Mouse (Mus musculus): ENCODE results near the gene Necap1. TPM values are rescaled to one million over a fixed set of nuclear protein-coding genes. Genes with fewer than 3 reads are reported as not detected.

Gene Necap1
- 112 and 122 TPM in 2 replicates for polyA plus RNA-seq (2015; fragmentation: Nextera tagmentation; extraction: Ambion mirVana)

- Histone ChIP-seq H3K27me3 (no peaks in the 10 kb centered on the region), H3K4me3 (peak within 1 kb of the TSS; percentile 95), H3K4me1 (peaks cover 18% of the 10 kb centered on the region), H3K36me3 (peaks cover 11% of the 10 kb centered on the region; the same call in 1 of the 2 replicates), H3K9me3 (no peaks in the 10 kb centered on the region), H3K9ac (replicated peaks) (peak within 1 kb of the TSS; percentile 95), H3K4me2 (replicated peaks) (peak within 1 kb of the TSS; percentile 52), H3K27ac (replicated peaks) (peak within 1 kb of the TSS; percentile 95)
- ATAC-seq (replicated peaks): peak; percentile 97
- 6% methylated on average over 43 of the region's 43 CpGs for WGBS
Observed at GRCm38 (mm10) chr6:122873871-122874719, at the start of gene Necap1. Gene Necap1, plus strand, starts transcription at chr6:122874474.

GRCm38 (mm10) chr6:122825166-122825565 lies 49.1 kb upstream of the Necap1 start:
- Histone ChIP-seq H3K36me3 (peaks cover 4% of the 10 kb centered on the region; the same call in 1 of the 2 replicates), H3K4me2 (replicated peaks) (no peak overlapping the region), H3K4me1 (peaks cover 43% of the 10 kb centered on the region), H3K9ac (replicated peaks) (no peak overlapping the region), H3K27me3 (no peaks in the 10 kb centered on the region), H3K27ac (replicated peaks) (no peak overlapping the region), H3K9me3 (no peaks in the 10 kb centered on the region), H3K4me3 (no peak overlapping the region)
- no peak for ATAC-seq (replicated peaks)
- WGBS: 95% methylated on average over 9 of the region's 9 CpGs

- ATAC-seq (replicated peaks): peak; percentile 65
- peaks cover 4% of the 10 kb centered on the region; the same call in 1 of the 2 replicates for H3K36me3 ChIP-seq
- no peaks in the 10 kb centered on the region for H3K27me3 ChIP-seq
- H3K9me3 ChIP-seq: no peaks in the 10 kb centered on the region
- peak overlapping the region; percentile 37 for H3K9ac ChIP-seq (replicated peaks)
- H3K4me1 ChIP-seq: peaks cover 34% of the 10 kb centered on the region
- no peak overlapping the region for H3K27ac ChIP-seq (replicated peaks)
- H3K4me2 ChIP-seq (replicated peaks): peak overlapping the region; percentile 53
- H3K4me3 ChIP-seq: peak overlapping the region; percentile 35
- WGBS: 4% methylated on average over 29 of the region's 29 CpGs
Observed at GRCm38 (mm10) chr6:122825923-122826742, 48.1 kb upstream of the Necap1 start.

- Histone ChIP-seq H3K4me3 (no peak overlapping the region), H3K4me2 (replicated peaks) (no peak overlapping the region), H3K27me3 (no peaks in the 10 kb centered on the region), H3K27ac (replicated peaks) (no peak overlapping the region), H3K4me1 (peaks cover 18% of the 10 kb centered on the region), H3K9ac (replicated peaks) (no peak overlapping the region), H3K36me3 (peaks cover 18% of the 10 kb centered on the region), H3K9me3 (no peaks in the 10 kb centered on the region)
- no peak for ATAC-seq (replicated peaks)
- WGBS: 44% methylated on average over 13 of the region's 13 CpGs
Observed at GRCm38 (mm10) chr6:122828086-122828485, 46.2 kb upstream of the Necap1 start.

GRCm38 (mm10) chr6:122832880-122833279 lies 41.4 kb upstream of the Necap1 start:
- 85% methylated on average over 7 of the region's 7 CpGs for WGBS
- Histone ChIP-seq H3K27ac (replicated peaks) (no peak overlapping the region), H3K9me3 (no peaks in the 10 kb centered on the region), H3K27me3 (no peaks in the 10 kb centered on the region), H3K4me2 (replicated peaks) (no peak overlapping the region), H3K36me3 (peaks cover 52% of the 10 kb centered on the region), H3K9ac (replicated peaks) (no peak overlapping the region), H3K4me1 (no peaks in the 10 kb centered on the region), H3K4me3 (no peak overlapping the region)
- ATAC-seq (replicated peaks): no peak

- Histone ChIP-seq H3K4me1 (no peaks in the 10 kb centered on the region), H3K36me3 (peaks cover 62% of the 10 kb centered on the region), H3K27ac (replicated peaks) (no peak overlapping the region), H3K27me3 (no peaks in the 10 kb centered on the region), H3K4me3 (no peak overlapping the region), H3K4me2 (replicated peaks) (no peak overlapping the region), H3K9me3 (no peaks in the 10 kb centered on the region), H3K9ac (replicated peaks) (no peak overlapping the region)
- no peak for ATAC-seq (replicated peaks)
- WGBS: 72% methylated on average over 4 of the region's 4 CpGs
Observed at GRCm38 (mm10) chr6:122834365-122834764, 39.9 kb upstream of the Necap1 start.

GRCm38 (mm10) chr6:122836974-122837373 lies 37.3 kb upstream of the Necap1 start:
- 97% methylated on average over 3 of the region's 3 CpGs for WGBS
- Histone ChIP-seq H3K4me2 (replicated peaks) (no peak overlapping the region), H3K4me3 (no peak overlapping the region), H3K9ac (replicated peaks) (no peak overlapping the region), H3K4me1 (no peaks in the 10 kb centered on the region), H3K27me3 (no peaks in the 10 kb centered on the region), H3K36me3 (peaks cover 82% of the 10 kb centered on the region), H3K9me3 (no peaks in the 10 kb centered on the region), H3K27ac (replicated peaks) (no peak overlapping the region)
- ATAC-seq (replicated peaks): no peak

- H3K9me3 ChIP-seq: no peaks in the 10 kb centered on the region
- WGBS: 92% methylated on average over 5 of the region's 5 CpGs
Observed at GRCm38 (mm10) chr6:122837539-122837938, 36.7 kb upstream of the Necap1 start.

GRCm38 (mm10) chr6:122843759-122844158 lies 30.5 kb upstream of the Necap1 start:
- Histone ChIP-seq H3K4me3 (no peak overlapping the region), H3K4me1 (no peaks in the 10 kb centered on the region), H3K9me3 (no peaks in the 10 kb centered on the region), H3K36me3 (peaks cover 52% of the 10 kb centered on the region), H3K9ac (replicated peaks) (no peak overlapping the region), H3K4me2 (replicated peaks) (no peak overlapping the region), H3K27ac (replicated peaks) (no peak overlapping the region; the same call in 1 of the 2 replicates), H3K27me3 (no peaks in the 10 kb centered on the region)
- peak; percentile 53; the same call in 1 of the 2 replicates for ATAC-seq (replicated peaks)
- WGBS: 89% methylated on average over 6 of the region's 6 CpGs

More at GRCm38 (mm10) chr6:122837539-122837938, 36.7 kb upstream of the Necap1 start:
- Histone ChIP-seq H3K27me3 (no peaks in the 10 kb centered on the region), H3K36me3 (peaks cover 79% of the 10 kb centered on the region), H3K9ac (replicated peaks) (no peak overlapping the region), H3K4me2 (replicated peaks) (no peak overlapping the region), H3K4me3 (no peak overlapping the region), H3K27ac (replicated peaks) (no peak overlapping the region), H3K4me1 (no peaks in the 10 kb centered on the region)
- no peak for ATAC-seq (replicated peaks)

GRCm38 (mm10) chr6:122852696-122853095 lies 21.6 kb upstream of the Necap1 start:
- Histone ChIP-seq H3K4me3 (no peak overlapping the region), H3K27me3 (no peaks in the 10 kb centered on the region), H3K36me3 (no peaks in the 10 kb centered on the region), H3K27ac (replicated peaks) (no peak overlapping the region), H3K4me1 (no peaks in the 10 kb centered on the region), H3K9me3 (no peaks in the 10 kb centered on the region), H3K4me2 (replicated peaks) (no peak overlapping the region), H3K9ac (replicated peaks) (no peak overlapping the region)
- 87% methylated on average over 2 of the region's 2 CpGs for WGBS
- no peak for ATAC-seq (replicated peaks)

GRCm38 (mm10) chr6:122854552-122854951 lies 19.7 kb upstream of the Necap1 start:
- ATAC-seq (replicated peaks): no peak
- H3K27ac ChIP-seq (replicated peaks): no peak overlapping the region
- H3K9ac ChIP-seq (replicated peaks): no peak overlapping the region
- no peak overlapping the region for H3K4me3 ChIP-seq
- H3K4me1 ChIP-seq: no peaks in the 10 kb centered on the region
- 85% methylated on average over 12 of the region's 12 CpGs for WGBS
- no peaks in the 10 kb centered on the region for H3K36me3 ChIP-seq
- H3K9me3 ChIP-seq: no peaks in the 10 kb centered on the region
- H3K4me2 ChIP-seq (replicated peaks): no peak overlapping the region
- no peaks in the 10 kb centered on the region for H3K27me3 ChIP-seq

- Histone ChIP-seq H3K9ac (replicated peaks) (no peak within 1 kb of the TSS), H3K27ac (replicated peaks) (no peak within 1 kb of the TSS), H3K4me2 (replicated peaks) (no peak within 1 kb of the TSS), H3K4me1 (no peaks in the 10 kb centered on the region), H3K27me3 (no peaks in the 10 kb centered on the region), H3K4me3 (no peak within 1 kb of the TSS), H3K36me3 (no peaks in the 10 kb centered on the region), H3K9me3 (no peaks in the 10 kb centered on the region)
- ATAC-seq (replicated peaks): no peak
- 83% methylated on average over 7 of the region's 7 CpGs for WGBS
Observed at GRCm38 (mm10) chr6:122855955-122856354, 18.3 kb upstream of the Necap1 start, which contains the start of gene C3ar1. Gene C3ar1, minus strand, starts transcription at chr6:122856161.
